Mouse (Mus musculus): Measurements from ENCODE around the gene Insyn1.
A peak's percentile ranks its signal among the peaks of the same experiment; 100 is the strongest.

The Insyn1 gene

DNA sequence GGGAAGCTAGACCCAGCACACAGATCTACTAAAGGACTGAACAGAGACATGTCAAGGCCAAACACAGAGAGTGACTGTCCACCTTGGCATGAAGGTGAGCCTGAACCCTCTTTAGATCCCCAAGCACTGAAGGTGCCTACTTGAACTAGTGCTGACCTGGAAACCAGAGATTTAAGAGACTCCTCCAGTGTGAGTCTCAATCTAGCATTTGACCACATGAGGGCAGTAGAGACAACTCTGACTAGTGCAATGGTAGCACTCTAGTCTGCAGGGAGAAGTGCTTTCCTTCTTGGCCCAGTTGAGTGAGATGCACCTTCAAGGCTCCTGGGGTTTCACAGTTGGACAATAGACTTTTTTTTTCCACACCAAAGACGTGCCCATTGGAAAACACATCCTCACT, 46.4 kb downstream of the Insyn1 start:
- DNase-seq (ENCODE audit: low spot score in 2 of 2) = peak in 1 of 2 experiments; percentile 73

DNA sequence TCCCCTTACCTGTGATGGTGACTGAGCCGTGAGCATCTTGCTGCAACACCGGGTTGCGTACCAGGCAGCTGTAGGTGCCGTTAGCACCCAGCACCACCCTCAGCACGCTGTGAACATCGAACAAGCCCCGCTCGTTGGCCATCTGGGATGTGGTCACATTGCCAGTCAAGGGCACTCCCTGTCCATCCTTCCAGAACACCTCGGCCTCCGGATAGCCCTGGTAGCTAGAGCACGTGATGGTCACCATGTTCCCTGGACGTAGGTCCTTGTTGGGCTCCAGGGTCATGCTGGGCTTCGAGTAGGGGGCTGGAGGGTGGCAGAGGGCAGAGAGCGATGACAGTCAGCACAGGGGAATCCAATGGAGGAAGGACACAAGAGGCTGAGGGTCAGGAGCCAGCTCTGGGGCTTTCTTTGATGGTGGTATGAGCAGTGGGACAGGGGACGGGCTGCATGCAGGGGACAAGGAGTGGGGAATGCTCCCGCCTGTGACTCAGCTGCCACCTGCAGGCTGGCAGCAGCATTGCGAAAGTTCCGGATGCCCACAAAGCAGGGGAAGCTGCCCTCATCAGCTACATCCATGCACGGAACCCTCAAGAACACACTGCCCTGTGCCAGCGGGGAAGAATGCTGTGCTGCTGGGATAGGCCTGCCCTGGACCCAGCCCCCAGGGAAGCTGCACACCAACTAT, 47.2 kb downstream of the Insyn1 start:
- no peak for DNase-seq (ENCODE audit: low spot score in 2 of 2)

DNA sequence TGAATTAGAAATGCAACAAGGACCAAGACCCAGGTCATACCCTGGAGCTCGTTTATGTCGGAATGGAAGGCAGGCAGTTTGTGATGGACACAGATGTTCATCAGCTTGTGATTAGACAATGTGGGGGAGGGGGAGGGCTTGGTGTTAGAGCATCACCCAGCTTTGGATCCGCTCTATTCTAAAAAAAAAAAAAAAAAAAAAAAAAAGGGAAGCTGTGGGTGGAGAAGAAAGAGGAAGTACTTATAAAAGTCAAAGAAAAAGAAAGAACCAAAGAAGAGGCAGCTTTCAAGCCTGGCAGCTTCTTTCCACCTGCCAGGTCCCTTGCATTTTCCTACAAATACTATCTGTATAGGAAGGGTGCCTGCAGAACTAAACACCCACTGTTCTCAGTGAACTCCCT, 49.4 kb downstream of the Insyn1 start:
- DNase-seq (ENCODE audit: low spot score in 2 of 2) = no peak

DNA sequence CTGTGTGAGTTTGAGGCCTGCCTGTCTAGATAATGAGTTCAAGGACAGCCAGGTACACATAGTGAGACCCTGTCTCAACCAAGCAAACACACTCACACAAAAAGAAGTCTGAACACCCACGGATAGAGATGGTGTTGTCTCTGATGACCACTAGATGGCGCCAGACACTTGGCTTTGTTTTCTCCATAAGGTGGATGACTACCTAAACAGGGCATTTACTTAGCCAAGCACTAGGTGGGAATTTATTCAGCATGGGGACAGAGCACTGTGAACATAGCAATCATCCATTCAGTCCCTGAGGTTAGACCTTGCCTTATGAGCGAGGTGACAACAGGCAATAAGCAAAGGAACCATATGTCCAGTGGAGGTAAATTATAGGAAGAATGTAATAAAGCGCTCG, 51.5 kb downstream of the Insyn1 start:
- DNase-seq (ENCODE audit: low spot score in 2 of 2) = peak in 1 of 2 experiments; percentile 58

DNA sequence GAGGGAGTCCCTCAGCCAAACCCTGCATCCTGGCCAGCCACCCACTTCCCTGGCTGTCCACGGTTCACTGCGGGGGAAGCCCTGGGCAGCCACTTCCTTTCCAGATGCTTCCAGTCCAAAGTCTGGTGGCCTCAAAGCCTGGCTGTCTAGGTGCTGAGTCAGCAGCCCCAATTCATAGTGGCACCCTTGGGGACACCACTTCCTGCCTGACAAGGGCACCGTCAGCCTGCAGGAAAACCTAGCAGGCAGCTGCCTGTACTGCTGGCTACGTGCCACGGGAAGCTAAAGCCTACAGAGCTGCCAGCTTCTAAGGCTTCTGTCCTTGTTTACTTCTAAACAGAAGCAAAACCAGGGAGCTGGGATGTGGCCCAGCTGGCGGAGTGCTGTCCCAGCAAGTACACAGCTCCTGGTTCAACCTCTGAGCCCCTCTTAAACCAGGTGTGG, 53.5 kb downstream of the Insyn1 start:
- DNase-seq (ENCODE audit: low spot score in 2 of 2) = peak in 1 of 2 experiments; percentile 69

- DNase-seq (ENCODE audit: low spot score in 2 of 2) = peak in 1 of 2 experiments; percentile 66
Measured at GRCm38 (mm10) chr9:58544879-58545324, 56.5 kb downstream of the Insyn1 start.

DNA sequence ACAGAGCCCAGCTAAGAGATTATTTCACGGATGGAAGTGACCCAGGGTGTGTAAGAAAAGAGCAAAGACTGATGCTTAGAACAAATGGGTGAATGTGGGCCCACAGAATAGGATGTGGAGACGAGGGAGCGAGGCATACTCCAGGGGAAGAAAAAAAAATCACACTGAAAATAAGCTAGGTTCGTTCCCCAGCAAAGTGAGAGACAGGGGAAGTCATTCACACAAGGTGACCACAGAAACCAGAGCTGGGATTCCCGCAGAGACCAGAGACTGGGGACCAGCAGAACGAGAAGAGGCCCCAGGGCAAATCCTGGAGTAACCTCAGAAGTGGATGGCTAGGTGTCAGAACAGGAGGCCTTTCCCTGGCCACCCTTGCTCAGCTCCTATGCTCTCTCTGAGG, 57.0 kb downstream of the Insyn1 start:
- DNase-seq (ENCODE audit: low spot score in 2 of 2) = no peak

- peak in 1 of 2 experiments; percentile 52 for DNase-seq (ENCODE audit: low spot score in 2 of 2)
Measured at GRCm38 (mm10) chr9:58546630-58547360, 58.4 kb downstream of the Insyn1 start.

DNA sequence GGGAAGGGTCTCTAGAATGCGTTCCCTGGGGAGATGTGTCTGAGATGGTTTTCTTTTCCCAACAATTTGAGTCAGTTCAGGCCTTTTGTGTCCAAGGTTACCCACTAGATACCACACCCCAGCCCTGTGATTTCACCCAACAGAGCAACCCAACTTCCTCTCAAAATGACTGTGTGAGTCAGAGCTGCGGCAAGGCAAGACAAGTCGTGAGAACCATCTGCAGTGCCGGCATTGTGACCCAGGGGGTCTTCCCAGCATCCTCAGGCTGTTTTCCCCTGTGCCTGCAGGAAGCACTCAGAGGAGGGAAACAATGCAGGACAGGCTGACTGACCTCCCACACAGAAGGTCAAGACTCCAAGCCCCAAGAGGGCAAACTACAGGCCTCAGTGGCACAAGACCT, 60.5 kb downstream of the Insyn1 start:
- DNase-seq (ENCODE audit: low spot score in 2 of 2) = no peak

Measured in left cerebral cortex, adult 9 months (tissue).